Mouse (Mus musculus): ENCODE results near the gene Micu1.

Gene Micu1

DNA sequence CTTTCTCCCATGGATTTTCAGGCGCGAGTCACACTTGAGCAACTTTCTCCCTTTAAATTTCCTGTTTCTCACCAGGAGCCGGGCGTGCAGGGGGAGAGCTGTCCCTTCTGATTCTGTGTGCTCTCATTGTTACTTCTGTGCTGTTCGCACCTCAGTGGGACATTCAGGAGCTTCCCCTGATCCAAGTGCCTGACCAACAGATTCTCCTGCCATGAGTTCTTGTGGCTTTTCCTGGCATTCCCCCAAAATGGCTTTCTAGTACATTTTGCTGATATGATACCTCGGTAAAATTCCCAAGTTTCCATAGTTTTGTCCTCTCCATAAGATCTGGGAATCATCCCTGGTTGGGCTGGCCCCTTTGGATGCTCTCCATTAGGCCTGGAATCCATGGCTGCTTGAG, 25.0 kb downstream of the Micu1 start:
- no peak for DNase-seq

DNA sequence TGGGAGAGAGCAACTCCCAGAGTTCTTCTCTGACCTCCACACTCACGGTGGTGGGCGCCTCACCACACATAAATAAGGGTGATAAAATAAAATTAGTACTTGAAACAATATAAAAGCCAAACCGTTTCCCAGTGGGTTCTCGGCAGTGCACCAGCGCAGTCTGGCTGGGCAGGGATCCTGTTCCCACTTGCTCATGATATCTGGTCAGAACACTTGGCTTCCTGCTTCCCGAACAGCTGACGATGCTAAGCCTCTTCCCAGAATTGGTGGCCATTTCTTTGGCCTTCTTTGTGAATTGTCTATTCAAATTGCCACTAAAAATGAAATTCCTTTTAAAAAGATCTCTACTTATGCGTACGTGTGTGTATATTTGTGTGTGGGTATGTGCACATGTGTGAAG, 27.0 kb downstream of the Micu1 start:
- DNase-seq: no peak

DNA sequence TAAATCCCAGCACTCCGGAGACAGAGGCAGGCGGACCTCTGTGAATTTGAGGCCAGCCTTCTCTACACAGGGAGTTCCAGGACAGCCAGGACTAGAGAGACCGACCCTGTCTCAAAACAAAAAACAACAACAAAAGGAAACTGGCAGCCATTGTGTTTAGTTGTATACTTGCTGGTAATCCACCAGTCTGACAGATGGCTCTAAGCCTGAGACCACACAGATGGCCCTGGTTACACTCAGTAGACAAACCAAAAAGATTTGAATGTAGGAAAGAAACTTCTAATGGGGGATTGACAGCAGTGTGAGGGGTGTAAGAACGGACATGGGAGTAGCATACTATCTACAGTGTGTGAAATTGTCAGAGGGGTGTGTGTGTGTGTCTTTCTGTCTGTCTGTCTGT, 27.6 kb downstream of the Micu1 start:
- DNase-seq: no peak

DNA sequence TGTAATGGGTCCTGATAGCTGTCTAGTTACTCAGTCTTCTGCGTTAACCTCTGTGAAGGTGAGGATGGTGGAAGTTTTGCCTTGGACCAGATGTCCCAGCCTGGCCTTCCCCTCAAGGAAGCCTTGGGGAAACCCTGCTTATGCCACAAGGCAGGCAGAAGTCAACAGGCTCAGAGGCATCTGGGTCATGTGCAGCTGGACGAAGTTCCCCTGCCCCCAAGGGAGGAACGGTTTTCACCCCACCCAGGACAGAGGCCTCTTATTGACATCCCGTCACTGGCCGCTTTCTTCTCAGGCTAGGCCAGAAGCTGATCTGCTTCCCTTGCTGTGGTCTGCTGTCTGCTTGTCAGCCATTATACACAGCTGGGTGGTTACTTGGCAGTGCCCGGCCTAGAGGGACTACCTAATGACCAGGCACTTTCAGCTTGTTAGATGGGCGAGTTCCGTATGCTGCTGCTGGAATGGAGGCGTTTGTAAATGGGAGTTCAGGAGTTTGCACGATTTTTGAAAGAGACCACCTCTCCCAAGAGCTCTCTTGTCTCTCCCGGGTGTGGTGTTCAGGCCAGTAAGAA, 33.8 kb downstream of the Micu1 start:
- no peak for DNase-seq

DNA sequence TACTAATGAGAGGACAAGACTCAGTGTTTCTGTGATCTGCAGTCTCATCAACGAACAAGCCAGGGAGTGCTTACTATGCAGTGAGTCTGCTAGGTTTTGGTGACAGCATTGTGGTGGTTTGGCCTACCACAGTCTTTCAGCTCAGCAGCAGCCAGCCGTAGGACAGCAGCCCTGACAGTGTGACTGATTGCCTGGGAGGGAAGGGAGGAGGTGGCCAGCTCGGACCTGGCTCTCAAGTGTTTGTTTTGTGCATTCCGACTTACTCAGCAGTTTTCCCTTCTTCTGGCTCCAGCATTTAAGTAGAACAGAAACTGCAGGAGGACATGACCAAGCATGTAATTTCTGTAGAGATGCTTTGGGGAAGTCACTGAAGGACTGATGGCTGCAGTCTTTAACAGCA, 39.2 kb downstream of the Micu1 start:
- no peak for DNase-seq

DNA sequence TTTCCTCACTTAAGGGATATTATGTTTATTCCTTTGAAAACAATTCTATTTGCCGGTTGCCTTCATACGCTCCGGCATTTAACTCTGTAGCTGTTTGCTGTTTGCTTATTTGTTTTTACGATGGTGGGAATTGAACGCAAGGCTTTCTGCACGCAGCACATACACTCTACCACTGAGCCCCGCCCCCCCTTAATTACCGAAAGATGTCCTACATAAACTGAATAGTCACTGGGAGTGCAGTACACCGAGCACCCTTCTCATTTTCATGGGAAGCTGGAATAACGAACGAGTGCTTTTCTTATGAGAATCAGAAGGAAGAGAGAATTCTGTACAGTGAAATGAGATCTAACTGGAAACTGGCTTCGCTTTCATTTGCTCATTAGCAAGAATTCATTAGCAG, 41.1 kb downstream of the Micu1 start:
- DNase-seq: no peak

DNA sequence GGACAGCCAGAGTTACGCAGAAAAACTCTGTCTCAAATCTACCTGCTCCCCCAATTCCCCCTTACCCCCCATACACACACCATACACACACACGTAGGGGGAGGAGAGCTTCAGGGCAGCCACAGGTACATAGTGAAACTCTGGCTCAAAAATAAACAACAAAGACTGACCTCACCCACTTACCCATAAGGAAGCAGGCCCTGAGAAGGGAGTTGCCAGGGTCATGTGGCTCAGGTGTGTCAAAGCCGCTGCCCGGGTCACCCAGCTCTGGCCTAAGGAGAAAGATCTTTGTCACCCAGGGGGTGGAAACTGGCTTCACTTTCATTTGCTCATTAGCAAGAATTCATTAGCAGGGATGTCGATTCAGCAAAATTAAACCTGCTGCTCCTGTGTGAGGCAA, 41.7 kb downstream of the Micu1 start:
- DNase-seq: no peak

GRCm38 (mm10) chr10:59747334-59747733, 45.1 kb downstream of the Micu1 start:
- no peak for DNase-seq

DNA sequence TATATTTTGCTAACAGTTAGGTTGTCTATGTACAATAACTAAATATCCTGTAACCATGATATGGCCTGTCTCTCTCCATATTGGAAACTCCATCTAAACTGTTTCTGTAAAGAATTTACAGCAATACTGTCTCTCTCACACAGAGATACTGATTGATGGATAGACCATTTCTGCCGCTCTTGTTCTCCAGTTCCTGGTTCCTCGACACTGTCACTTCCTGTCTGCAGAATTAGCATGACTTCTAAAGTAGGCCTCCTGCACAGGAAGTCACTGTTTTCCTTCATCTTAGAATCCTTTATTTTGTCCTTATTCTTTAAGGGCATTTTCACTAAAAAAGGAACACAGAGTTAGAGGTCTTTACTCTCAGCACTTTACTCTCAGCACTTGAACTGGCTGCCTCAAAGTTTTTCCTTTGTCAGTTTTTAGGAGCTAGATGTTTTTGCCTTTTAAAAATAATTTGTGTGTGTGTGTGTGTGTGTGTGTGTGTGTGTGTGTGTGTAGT, 46.5 kb downstream of the Micu1 start:
- DNase-seq: no peak

DNA sequence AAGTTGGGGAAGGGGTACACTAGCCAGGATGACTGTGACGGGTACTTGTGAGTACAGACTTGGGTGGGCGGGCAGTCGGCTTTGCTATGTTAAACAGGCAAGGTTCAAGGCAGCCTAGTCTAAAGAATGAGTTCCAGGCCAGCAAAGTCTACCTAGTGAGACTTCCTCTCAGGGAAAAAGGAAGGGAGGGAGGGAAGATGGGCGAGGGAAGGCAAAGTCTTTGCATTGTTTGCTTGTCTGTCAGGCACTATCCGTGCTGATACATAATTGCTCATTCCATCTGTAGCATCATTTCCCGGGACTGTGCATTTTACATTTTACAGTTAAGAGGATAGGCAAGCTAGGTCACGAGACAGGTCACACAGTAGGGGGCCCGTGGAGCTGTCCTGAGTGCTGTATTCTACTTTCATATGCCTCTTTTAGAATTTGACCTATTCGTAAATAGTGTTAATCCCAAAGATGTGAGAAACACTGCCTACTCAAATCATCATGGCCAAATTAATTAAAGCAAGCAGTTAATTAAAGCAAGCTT, 51.3 kb downstream of the Micu1 start:
- no peak for DNase-seq

- no peak for DNase-seq
These were observed 51.8 kb downstream of the Micu1 start for GRCm38 (mm10) chr10:59754104-59754503.

DNA sequence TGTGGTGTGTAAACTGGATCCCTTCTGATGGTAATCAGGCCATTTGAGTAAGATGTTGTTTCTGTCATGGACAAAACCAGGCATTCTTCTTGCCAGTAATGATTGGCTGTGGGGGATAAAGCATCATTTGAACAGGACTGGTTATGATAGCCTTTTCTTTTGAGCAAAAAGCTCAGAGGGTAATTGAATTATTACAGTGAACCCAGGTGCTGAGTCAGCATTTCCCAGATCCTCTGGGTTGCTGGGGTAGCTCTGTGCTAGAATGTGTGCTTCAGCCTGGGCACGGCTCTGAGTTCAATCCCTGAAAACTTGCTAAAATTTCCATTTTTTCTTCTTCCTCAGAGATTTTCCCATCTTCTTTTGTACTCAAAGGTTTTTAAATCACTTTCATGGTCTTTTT, 52.6 kb downstream of the Micu1 start:
- no peak for DNase-seq

GRCm38 (mm10) chr10:59755681-59756080, 53.4 kb downstream of the Micu1 start:
- DNase-seq: no peak

DNA sequence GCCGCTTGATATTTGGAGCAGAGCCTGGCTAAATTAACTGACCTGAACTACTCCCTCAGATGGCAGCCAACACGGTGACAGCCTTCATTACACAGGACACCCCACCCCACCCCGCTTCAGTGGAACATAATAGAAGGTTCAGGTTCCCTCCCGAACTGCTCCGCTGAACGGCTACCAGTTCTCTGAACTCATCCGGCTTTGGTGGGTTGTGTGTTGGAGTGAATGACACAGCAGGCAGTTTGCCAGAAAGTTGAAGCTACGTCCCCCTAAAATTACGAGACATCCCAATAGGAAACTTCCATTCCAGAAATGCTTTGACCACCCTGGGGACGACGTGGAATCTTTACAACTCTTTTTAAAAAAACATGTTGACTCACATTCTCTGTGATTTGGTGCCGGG, 53.8 kb downstream of the Micu1 start:
- no peak for DNase-seq

DNA sequence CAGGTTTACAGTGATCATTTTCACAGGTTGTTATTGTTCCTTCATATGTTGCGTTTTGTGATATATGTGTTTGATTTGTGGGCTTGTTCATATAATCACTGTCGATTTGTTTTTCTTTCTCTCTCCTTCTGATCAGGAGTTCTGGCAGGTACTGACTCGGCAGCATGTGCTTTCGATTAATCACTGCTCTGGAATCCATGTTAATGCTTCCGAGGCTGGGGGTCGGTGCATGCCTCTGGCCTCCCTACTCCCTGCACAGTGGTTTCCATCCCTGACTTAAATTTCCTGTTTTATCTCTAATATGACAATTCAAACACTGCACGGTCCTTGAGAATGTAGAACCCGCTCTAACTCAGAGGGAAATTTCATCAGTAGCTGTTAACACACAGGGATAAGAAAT, 54.3 kb downstream of the Micu1 start:
- DNase-seq: no peak

- DNase-seq: no peak
These were observed 62.5 kb downstream of the Micu1 start for GRCm38 (mm10) chr10:59764781-59765180.

GRCm38 (mm10) chr10:59768369-59769079, 66.2 kb downstream of the Micu1 start:
- DNase-seq: no peak

- no peak for DNase-seq
These were observed 69.2 kb downstream of the Micu1 start for GRCm38 (mm10) chr10:59771375-59772048.

- no peak for DNase-seq
These were observed 69.7 kb downstream of the Micu1 start for GRCm38 (mm10) chr10:59772049-59772397.

GRCm38 (mm10) chr10:59773441-59774140, 71.3 kb downstream of the Micu1 start:
- DNase-seq: peak; percentile 42

DNA sequence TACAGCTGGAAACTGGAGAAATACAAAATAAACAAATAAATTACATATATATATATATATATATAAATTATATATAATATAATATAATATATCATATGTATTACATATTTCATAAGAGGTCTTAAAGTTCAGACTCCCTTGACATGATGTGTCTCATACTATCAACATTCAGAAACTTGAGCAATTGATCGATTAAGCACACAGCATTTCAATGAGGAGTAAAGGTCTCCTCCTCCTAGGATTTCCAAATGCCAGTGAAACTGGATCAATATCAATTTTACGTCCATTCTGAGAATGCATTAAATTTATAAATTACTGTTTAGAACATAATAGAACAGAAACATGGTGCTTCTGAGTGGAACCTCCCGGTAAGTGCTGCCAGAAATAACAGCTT, 71.9 kb downstream of the Micu1 start:
- no peak for DNase-seq

GRCm38 (mm10) chr10:59777246-59777645, 75.0 kb downstream of the Micu1 start:
- no peak for DNase-seq

GRCm38 (mm10) chr10:59778137-59778710, 75.9 kb downstream of the Micu1 start:
- no peak for DNase-seq

All from layer of hippocampus, adult 9-11 months (tissue).